Mouse (Mus musculus) midbrain, embryonic 15.5 days (tissue): ENCODE data around the gene Tbc1d14. TPM values are rescaled to one million over a fixed set of nuclear protein-coding genes. Genes with fewer than 3 reads are reported as not detected.
A peak's percentile ranks its signal among the peaks of the same experiment; 100 is the strongest.

ENCODE experiments used
- ATAC-seq: fragments of 200-750 bp; cut with Nextera tagmentation; replicated peaks from 2 replicates; pipeline ENCODE4 v1.8.0; 2017; ENCODE audit warnings: moderate TSS enrichment
- H3K27ac ChIP-seq: fragments of 300-500 bp; sonication (generic); 2 replicates; pipeline ENCODE4 v1.5.1; 2015; ENCODE audit warnings: mild to moderate bottlenecking, inconsistent platforms
- H3K27me3 ChIP-seq: fragments of 300-500 bp; sonication (generic); replicated peaks from 2 replicates; pipeline ENCODE4 v1.6.1; 2015; ENCODE audit warnings: inconsistent platforms
- H3K36me3 ChIP-seq: fragments of 300-500 bp; sonication (generic); replicated peaks from 2 replicates; pipeline ENCODE4 v1.6.1; 2015; ENCODE audit warnings: inconsistent platforms
- H3K4me1 ChIP-seq: fragments of 300-500 bp; sonication (generic); 2 replicates; pipeline ENCODE4 v1.6.1; 2015; ENCODE audit warnings: inconsistent platforms
- H3K4me2 ChIP-seq: fragments of 300-500 bp; sonication (generic); 2 replicates; pipeline ENCODE4 v1.6.1; 2015; ENCODE audit warnings: inconsistent platforms, mild to moderate bottlenecking, moderate library complexity
- H3K4me3 ChIP-seq: fragments of 300-500 bp; sonication (generic); 2 replicates; pipeline ENCODE4 v1.5.1; 2015; ENCODE audit warnings: mild to moderate bottlenecking, inconsistent platforms
- H3K9ac ChIP-seq: fragments of 300-500 bp; sonication (generic); 2 replicates; pipeline ENCODE4 v1.6.1; 2015; ENCODE audit warnings: mild to moderate bottlenecking, inconsistent platforms
- H3K9me3 ChIP-seq: fragments of 300-500 bp; sonication (generic); 2 replicates; pipeline ENCODE4 v1.6.1; 2016; ENCODE audit warnings: inconsistent platforms
- WGBS: fragments of 180-500 bp; shearing (Covaris S2); methylation state at CpG from one replicate; pipeline ENCODE4 v1.1.7; 2015; ENCODE audit warnings: mixed read lengths; 5-methylcytosine and 5-hydroxymethylcytosine counted together
- polyA plus RNA-seq: library from polyadenylated mRNA; unstranded; fragments of >200 nt; fragmentation: Nextera tagmentation; extraction: Ambion mirVana; gene quantifications from 2 replicates; pipeline ENCODE4 v1.2.1, GENCODE M21; 2015

Gene Tbc1d14
- polyA plus RNA-seq, 1 experiment from 2014 or later: 75.0 TPM

DNA sequence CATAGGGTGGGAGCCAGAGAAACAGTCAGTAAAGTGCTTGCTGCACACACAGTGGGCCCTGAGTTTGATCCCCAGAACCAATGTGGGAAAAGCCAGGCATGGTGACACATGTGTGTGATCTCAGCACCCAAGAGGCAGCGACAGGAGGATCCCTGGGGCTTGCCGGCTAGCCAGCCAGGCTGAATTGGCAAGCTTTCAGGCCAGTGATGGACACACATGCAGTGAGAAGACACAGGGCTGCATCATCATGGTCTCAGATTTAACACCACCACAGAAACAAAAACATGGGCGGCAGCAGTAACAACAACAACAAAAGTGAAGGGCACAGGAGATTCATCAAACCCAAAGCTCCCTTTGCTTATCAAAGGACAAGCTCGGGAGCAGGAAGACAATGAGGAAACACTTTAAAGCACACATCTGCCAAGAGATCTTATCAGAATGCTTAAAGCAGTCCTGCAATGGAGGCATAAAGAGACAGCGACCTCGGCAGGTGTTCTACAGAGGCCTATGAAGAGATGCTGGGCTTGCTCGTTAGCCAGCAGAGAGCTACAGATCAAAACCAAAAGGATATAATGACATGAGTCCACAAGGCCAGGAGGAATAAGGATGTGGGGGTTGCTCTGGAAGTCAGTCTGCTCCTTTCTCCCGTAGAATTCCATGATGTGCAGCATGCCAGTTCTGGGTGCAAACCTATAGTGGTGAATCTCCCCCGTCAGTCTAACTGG is 146.7 kb downstream of the Tbc1d14 start:
- Histone ChIP-seq H3K4me3 (no peak overlapping the region), H3K36me3 (no peaks in the 10 kb centered on the region), H3K27ac (peak overlapping the region; percentile 46), H3K4me1 (peaks cover 8% of the 10 kb centered on the region; the same call in 1 of the 2 replicates), H3K9me3 (no peaks in the 10 kb centered on the region), H3K4me2 (no peak overlapping the region), H3K9ac (no peak overlapping the region), H3K27me3 (no peaks in the 10 kb centered on the region)
- ATAC-seq: 0 out of 2 replicates have a peak, but pooled peaks have one; percentile 25
- 36% methylated on average over 9 of the region's 9 CpGs for WGBS

DNA sequence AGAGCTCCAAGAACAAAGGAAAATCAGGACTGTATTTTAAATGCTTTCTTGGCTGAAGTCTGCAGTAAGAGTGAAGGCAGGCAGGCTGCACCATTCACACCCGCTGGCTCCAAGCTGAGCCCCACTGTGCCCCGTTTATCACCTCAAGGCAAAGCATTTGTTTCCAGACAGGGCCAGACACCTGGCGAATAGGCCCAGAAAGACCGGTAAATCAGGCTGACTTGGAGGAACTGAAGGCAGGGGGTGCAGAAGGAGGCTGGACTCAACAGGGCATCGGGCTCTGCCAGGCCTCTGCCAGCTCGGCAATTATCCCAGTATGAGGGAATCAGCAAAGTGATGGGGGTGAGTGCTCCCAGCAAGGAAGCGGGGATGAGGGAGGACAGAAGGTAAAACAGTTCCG is 148.0 kb downstream of the Tbc1d14 start:
- WGBS: 40% methylated on average over 8 of the region's 8 CpGs
- Histone ChIP-seq H3K9me3 (no peaks in the 10 kb centered on the region), H3K9ac (no peak overlapping the region), H3K27me3 (no peaks in the 10 kb centered on the region), H3K4me3 (no peak overlapping the region), H3K4me1 (peaks cover 8% of the 10 kb centered on the region; the same call in 1 of the 2 replicates), H3K27ac (no peak overlapping the region), H3K36me3 (no peaks in the 10 kb centered on the region), H3K4me2 (no peak overlapping the region)
- no peak for ATAC-seq

GRCm38 (mm10) chr5:36444611-36445010 is 148.5 kb downstream of the Tbc1d14 start:
- 63% methylated on average over 4 of the region's 4 CpGs for WGBS
- no peaks in the 10 kb centered on the region for H3K9me3 ChIP-seq
- no peak for ATAC-seq
- peaks cover 8% of the 10 kb centered on the region; the same call in 1 of the 2 replicates for H3K4me1 ChIP-seq
- no peak overlapping the region for H3K4me2 ChIP-seq
- no peaks in the 10 kb centered on the region for H3K36me3 ChIP-seq
- no peaks in the 10 kb centered on the region for H3K27me3 ChIP-seq
- H3K27ac ChIP-seq: no peak overlapping the region
- H3K9ac ChIP-seq: no peak overlapping the region
- no peak overlapping the region for H3K4me3 ChIP-seq

DNA sequence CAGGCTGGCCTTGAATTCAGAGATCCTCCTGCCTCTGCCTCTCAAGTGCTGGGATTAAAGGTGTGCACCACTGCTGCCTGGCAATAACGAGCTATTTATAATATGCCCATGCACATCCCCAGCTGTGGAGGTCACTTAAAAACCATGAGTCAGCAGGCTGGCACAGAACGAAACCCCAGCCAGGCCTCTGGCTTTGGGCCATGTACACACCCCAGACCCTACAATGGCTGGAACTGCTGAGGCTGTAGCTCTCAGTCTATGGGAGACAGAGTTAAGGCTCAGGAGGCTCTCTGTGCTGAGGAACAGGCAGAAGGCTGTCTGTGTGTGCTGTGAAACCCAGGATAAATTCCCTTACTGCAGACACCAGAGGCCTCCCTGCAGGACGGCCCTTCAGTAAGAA is 152.3 kb downstream of the Tbc1d14 start:
- H3K4me1 ChIP-seq: peaks cover 6% of the 10 kb centered on the region; the same call in 1 of the 2 replicates

More for the DNA sequence above, 152.3 kb downstream of the Tbc1d14 start:
- Histone ChIP-seq H3K9ac (no peak overlapping the region), H3K4me3 (no peak overlapping the region), H3K36me3 (no peaks in the 10 kb centered on the region), H3K27me3 (no peaks in the 10 kb centered on the region), H3K27ac (no peak overlapping the region), H3K4me2 (no peak overlapping the region), H3K9me3 (no peaks in the 10 kb centered on the region)
- WGBS: 62% methylated on average over 3 of the region's 3 CpGs
- ATAC-seq: no peak

Other genes with a start within 250 kb of the Tbc1d14 start
- 21.9 and 22.0 TPM in 2 replicates for gene Sorcs2, start 195.1 kb downstream of the Tbc1d14 start, polyA plus RNA-seq
- gene Grpel1, start 128.3 kb downstream of the Tbc1d14 start, polyA plus RNA-seq: 41.0 and 43.0 TPM in 2 replicates
- 3.2 and 3.3 TPM in 2 replicates for gene Tada2b, start 109.0 kb downstream of the Tbc1d14 start, polyA plus RNA-seq
- 3.5 TPM in 2 replicates for gene Ccdc96, start 108.7 kb downstream of the Tbc1d14 start, polyA plus RNA-seq
- 40.3 and 44.0 TPM in 2 replicates for gene D5Ertd579e, start 102.7 kb upstream of the Tbc1d14 start, polyA plus RNA-seq
- gene Bloc1s4, start 155.4 kb upstream of the Tbc1d14 start, polyA plus RNA-seq: 27.9 and 31.3 TPM in 2 replicates
- 289 and 308 TPM in 2 replicates for gene Mrfap1, start 203.5 kb upstream of the Tbc1d14 start, polyA plus RNA-seq
- gene Man2b2, start 237.4 kb upstream of the Tbc1d14 start, polyA plus RNA-seq: 11.7 and 13.1 TPM in 2 replicates